Mouse (Mus musculus) naive thymus-derived CD4-positive, alpha-beta T cell, adult 2 months (primary cell): ENCODE results near the gene Cenpv.
A peak's percentile ranks its signal among the peaks of the same experiment; 100 is the strongest.
"Not testable (repeated sequence)": the region's sequence is repeated elsewhere in the genome, so short reads cannot be mapped to it uniquely, and the experiment has no call there.

Experiments
- DNase-seq: peaks from one replicate; pipeline ENCODE4 v3.0.0-alpha.2; 2011; ENCODE audit warnings: low read depth

Cenpv gene

GRCm38 (mm10) chr11:62553633-62554032, 14.6 kb upstream of the Cenpv start:
- DNase-seq = peak; percentile 34

GRCm38 (mm10) chr11:62553186-62553585, 14.1 kb upstream of the Cenpv start:
- DNase-seq = peak; percentile 42

GRCm38 (mm10) chr11:62551226-62552119, 12.4 kb upstream of the Cenpv start:
- peak; percentile 94 for DNase-seq

GRCm38 (mm10) chr11:62550727-62551225, 11.7 kb upstream of the Cenpv start, which contains the start of gene Ubb:
TSS of gene Ubb (plus strand) at chr11:62551171.
- peak; percentile 100 for DNase-seq

- DNase-seq = peak; percentile 71
Observed at GRCm38 (mm10) chr11:62550227-62550685, 11.2 kb upstream of the Cenpv start.

GRCm38 (mm10) chr11:62549782-62550181, 10.7 kb upstream of the Cenpv start:
- peak; percentile 68 for DNase-seq

GRCm38 (mm10) chr11:62543991-62544390, 4.9 kb upstream of the Cenpv start:
- no peak for DNase-seq

- DNase-seq = no peak
Observed at GRCm38 (mm10) chr11:62541581-62541980, 2.5 kb upstream of the Cenpv start.

- no peak for DNase-seq
Observed at GRCm38 (mm10) chr11:62540969-62541368, 1.9 kb upstream of the Cenpv start.

- no peak for DNase-seq
Observed at GRCm38 (mm10) chr11:62540167-62540566, 1.1 kb upstream of the Cenpv start.

- peak; percentile 56 for DNase-seq
Observed at GRCm38 (mm10) chr11:62538321-62539088, 556 bp downstream of the Cenpv start.

- no peak for DNase-seq
Observed at GRCm38 (mm10) chr11:62537590-62537989, 1.5 kb downstream of the Cenpv start.

GRCm38 (mm10) chr11:62537089-62537488, 2.0 kb downstream of the Cenpv start:
- no peak for DNase-seq

- DNase-seq = no peak
Observed at GRCm38 (mm10) chr11:62522283-62522682, 16.8 kb downstream of the Cenpv start.

- no peak for DNase-seq
Observed at GRCm38 (mm10) chr11:62518991-62519390, 20.1 kb downstream of the Cenpv start.

- DNase-seq = no peak
Observed at GRCm38 (mm10) chr11:62513311-62513710, 25.8 kb downstream of the Cenpv start.

- DNase-seq = no peak
Observed at GRCm38 (mm10) chr11:62512529-62513080, 26.5 kb downstream of the Cenpv start.

GRCm38 (mm10) chr11:62511444-62512202, 27.4 kb downstream of the Cenpv start:
- DNase-seq = no peak

GRCm38 (mm10) chr11:62510956-62511355, 28.1 kb downstream of the Cenpv start:
- DNase-seq = no peak

- no peak for DNase-seq
Observed at GRCm38 (mm10) chr11:62509571-62509970, 29.5 kb downstream of the Cenpv start.

- DNase-seq = not testable (repeated sequence)
Observed at GRCm38 (mm10) chr11:62508816-62509215, 30.2 kb downstream of the Cenpv start.
